Mouse (Mus musculus): Measurements from ENCODE around the gene Slc1a2. TPM values are rescaled to one million over a fixed set of nuclear protein-coding genes. Genes with fewer than 3 reads are reported as not detected.

The Slc1a2 gene
- polyA plus RNA-seq, 1 experiment = 3.1 TPM

DNA sequence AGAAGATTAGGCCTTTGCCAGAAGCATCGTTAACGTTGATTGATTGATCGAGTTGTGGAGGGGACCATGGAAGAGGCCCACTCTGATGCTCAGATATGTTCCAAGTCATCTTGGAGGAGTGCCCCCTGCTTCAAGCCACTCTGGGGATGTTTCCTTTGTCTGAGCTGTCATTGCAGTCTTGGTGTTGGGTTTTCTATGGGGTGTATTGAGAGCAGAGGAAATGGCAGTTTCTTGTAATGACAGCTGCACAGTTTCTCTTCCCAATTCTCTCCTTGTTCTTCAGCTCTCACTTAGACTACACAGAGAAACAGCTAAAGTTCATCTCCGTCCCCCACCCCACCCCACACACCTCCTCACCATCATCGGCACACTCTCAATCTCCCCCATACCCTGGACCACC lies 78.0 kb downstream of the Slc1a2 start:
- H3K4me3 ChIP-seq (ENCODE audit: extremely low read depth, insufficient read depth, insufficient read length) = no peak overlapping the region
- H3K36me3 ChIP-seq (ENCODE audit: control insufficient read depth, insufficient read depth, low read length) = no peaks in the 10 kb centered on the region
- H3K27ac ChIP-seq (ENCODE audit: insufficient read depth, low read length) = no peak overlapping the region
- DNase-seq (ENCODE audit: low read depth in 1 of 2, low spot score in 2 of 2) = no peak
- peaks cover 9% of the 10 kb centered on the region; the same call in 1 of the 2 replicates for H3K4me1 ChIP-seq (ENCODE audit: control insufficient read depth, insufficient read depth, insufficient read length)
- 56% methylated on average over 5 of the region's 5 CpGs for WGBS
- H3K27me3 ChIP-seq (ENCODE audit: control insufficient read depth, insufficient read depth, low read length) = no peaks in the 10 kb centered on the region
- TF ChIP-seq CTCF (IDR thresholded peaks at IDR 0.05; ENCODE audit: extremely low read depth, insufficient read depth, insufficient read length, insufficient replicate concordance) (no peak), POLR2A (IDR thresholded peaks at IDR 0.05; ENCODE audit: low read depth, low read length) (no peak)

DNA sequence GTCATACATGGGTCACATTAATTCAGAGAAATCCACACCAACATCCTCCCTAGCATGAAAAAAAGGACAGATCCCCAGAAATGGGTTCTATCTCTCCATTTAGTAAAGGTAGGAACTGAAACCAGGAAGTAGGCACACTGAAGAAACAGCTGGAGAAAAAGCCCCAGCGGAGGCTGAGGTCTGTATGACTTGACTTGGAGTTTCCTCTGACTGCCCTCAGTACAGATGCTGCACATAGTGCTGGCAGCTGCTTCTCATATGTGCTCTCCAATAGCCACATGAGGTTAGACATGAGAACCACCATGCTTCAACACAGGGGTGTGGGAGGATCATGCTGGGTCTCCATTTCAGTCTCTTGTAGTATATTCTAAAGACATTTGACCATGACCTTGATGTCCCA lies 80.4 kb downstream of the Slc1a2 start:
- H3K27me3 ChIP-seq (ENCODE audit: control insufficient read depth, insufficient read depth, low read length) = no peaks in the 10 kb centered on the region
- peak in 1 of 2 experiments; percentile 15 for DNase-seq (ENCODE audit: low read depth in 1 of 2, low spot score in 2 of 2)
- peaks cover 9% of the 10 kb centered on the region; the same call in 1 of the 2 replicates for H3K4me1 ChIP-seq (ENCODE audit: control insufficient read depth, insufficient read depth, insufficient read length)
- no peak overlapping the region for H3K27ac ChIP-seq (ENCODE audit: insufficient read depth, low read length)
- H3K4me3 ChIP-seq (ENCODE audit: extremely low read depth, insufficient read depth, insufficient read length) = no peak overlapping the region
- H3K36me3 ChIP-seq (ENCODE audit: control insufficient read depth, insufficient read depth, low read length) = no peaks in the 10 kb centered on the region
- TF ChIP-seq POLR2A (IDR thresholded peaks at IDR 0.05; ENCODE audit: low read depth, low read length) = no peak
- no peak for TF ChIP-seq CTCF (IDR thresholded peaks at IDR 0.05; ENCODE audit: extremely low read depth, insufficient read depth, insufficient read length, insufficient replicate concordance)
- 37% methylated on average over 1 of the region's 1 CpGs for WGBS

DNA sequence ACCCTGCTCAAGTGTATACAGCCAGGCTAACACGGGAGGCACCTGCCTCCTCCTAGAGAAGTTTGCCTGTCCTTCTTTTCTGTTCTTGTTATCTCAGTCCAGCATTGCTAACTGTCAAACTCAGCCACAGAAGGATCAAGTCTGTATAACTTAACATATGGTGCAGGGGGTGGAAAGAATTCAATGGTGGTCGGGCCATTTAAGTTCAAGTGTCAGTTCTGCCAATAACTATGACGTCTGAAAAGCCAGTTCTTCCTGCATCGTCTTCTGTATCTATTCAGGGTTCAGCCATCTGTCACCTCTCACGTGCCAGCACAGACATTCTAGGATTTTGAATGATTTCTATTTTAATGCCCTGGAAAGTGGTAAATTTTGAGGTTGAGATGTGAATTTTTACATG lies 84.2 kb downstream of the Slc1a2 start:
- DNase-seq (ENCODE audit: low read depth in 1 of 2, low spot score in 2 of 2) = no peak
- WGBS = 81% methylated on average over 5 of the region's 5 CpGs
- H3K27me3 ChIP-seq (ENCODE audit: control insufficient read depth, insufficient read depth, low read length) = no peaks in the 10 kb centered on the region
- H3K36me3 ChIP-seq (ENCODE audit: control insufficient read depth, insufficient read depth, low read length) = no peaks in the 10 kb centered on the region
- H3K27ac ChIP-seq (ENCODE audit: insufficient read depth, low read length) = no peak overlapping the region
- H3K4me3 ChIP-seq (ENCODE audit: extremely low read depth, insufficient read depth, insufficient read length) = no peak overlapping the region
- no peak for TF ChIP-seq CTCF (IDR thresholded peaks at IDR 0.05; ENCODE audit: extremely low read depth, insufficient read depth, insufficient read length, insufficient replicate concordance)
- no peak for TF ChIP-seq POLR2A (IDR thresholded peaks at IDR 0.05; ENCODE audit: low read depth, low read length)
- peaks cover 14% of the 10 kb centered on the region for H3K4me1 ChIP-seq (ENCODE audit: control insufficient read depth, insufficient read depth, insufficient read length)

DNA sequence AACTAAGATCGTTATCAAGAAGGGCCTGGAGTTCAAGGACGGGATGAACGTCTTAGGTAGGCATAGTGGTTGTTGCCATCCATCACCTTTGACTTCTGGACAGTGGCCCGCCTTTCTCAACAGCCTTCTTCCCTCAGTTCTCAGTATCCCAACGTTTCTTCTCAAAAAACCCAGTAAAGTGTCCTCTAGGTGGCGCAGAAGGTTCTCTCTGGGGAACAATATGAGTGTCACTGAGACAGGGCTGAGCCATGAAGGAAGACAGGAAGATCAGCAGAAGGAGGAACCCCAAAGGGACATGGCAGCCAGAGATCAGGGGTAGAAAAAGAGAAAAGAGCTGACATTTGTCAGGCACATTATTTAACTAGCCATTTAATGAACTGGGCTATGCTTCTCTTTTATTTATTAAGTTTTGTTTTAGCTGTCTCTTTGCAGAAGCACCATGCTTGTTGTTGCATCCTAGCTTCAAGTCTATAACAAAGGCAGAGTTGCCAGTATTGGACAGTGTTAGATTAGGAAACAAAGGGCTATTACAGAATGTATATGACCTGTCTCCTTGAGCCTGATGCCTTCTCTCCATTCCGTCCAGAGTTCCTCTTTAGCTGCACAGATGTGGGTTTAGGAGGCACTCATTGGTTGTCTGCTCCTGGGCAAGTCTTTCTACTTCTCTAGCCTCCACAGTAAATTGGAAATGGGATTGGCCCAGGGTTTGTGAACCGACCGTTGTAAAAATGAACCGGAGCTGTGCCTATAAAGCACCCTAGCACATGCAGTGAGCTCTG lies 85.6 kb downstream of the Slc1a2 start:
- no peaks in the 10 kb centered on the region for H3K36me3 ChIP-seq (ENCODE audit: control insufficient read depth, insufficient read depth, low read length)
- no peaks in the 10 kb centered on the region for H3K27me3 ChIP-seq (ENCODE audit: control insufficient read depth, insufficient read depth, low read length)
- 48% methylated on average over 10 of the region's 10 CpGs for WGBS
- TF ChIP-seq CTCF (IDR thresholded peaks at IDR 0.05; ENCODE audit: extremely low read depth, insufficient read depth, insufficient read length, insufficient replicate concordance) (peak; percentile 24; the same call in 1 of the 2 replicates), POLR2A (IDR thresholded peaks at IDR 0.05; ENCODE audit: low read depth, low read length) (no peak)
- H3K4me3 ChIP-seq (ENCODE audit: extremely low read depth, insufficient read depth, insufficient read length) = no peak overlapping the region
- DNase-seq (ENCODE audit: low read depth in 1 of 2, low spot score in 2 of 2) = peak; percentile 58 to 67
- H3K4me1 ChIP-seq (ENCODE audit: control insufficient read depth, insufficient read depth, insufficient read length) = peaks cover 14% of the 10 kb centered on the region
- H3K27ac ChIP-seq (ENCODE audit: insufficient read depth, low read length) = no peak overlapping the region

DNA sequence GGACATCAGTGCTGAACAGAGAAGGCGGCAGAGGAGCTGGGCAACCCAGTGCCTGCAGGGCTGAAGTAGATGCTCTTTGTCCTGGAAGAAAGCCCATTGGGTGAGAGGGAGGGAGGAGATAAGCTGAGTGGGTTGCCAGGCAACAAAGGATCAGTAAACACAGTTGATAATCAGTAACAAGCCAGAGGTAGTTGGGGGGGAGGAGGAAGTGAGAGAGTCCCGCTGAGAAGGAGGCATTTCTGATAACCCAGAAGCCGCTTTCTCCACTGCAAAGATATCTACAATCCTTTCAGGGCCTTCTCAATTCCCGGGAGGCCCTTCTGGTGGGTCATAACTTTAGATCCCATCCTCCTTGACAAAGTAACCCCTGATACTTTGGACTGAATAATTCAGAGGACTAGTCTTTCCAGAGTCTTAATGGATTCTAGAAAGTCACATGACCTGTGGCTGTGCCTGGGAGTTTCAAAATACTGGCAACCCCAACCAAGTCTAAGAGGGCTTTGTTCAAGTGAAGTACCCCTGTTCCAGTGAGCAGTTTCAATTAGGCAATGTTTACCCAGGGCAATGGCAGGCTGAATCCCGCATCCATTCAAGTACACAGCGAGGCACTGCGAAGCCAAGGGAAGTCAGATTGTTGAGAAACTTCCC lies 86.9 kb downstream of the Slc1a2 start:
- H3K27me3 ChIP-seq (ENCODE audit: control insufficient read depth, insufficient read depth, low read length) = no peaks in the 10 kb centered on the region
- H3K4me1 ChIP-seq (ENCODE audit: control insufficient read depth, insufficient read depth, insufficient read length) = peaks cover 17% of the 10 kb centered on the region
- H3K27ac ChIP-seq (ENCODE audit: insufficient read depth, low read length) = peak overlapping the region; percentile 32; the same call in 1 of the 2 replicates
- no peak overlapping the region for H3K4me3 ChIP-seq (ENCODE audit: extremely low read depth, insufficient read depth, insufficient read length)
- TF ChIP-seq CTCF (IDR thresholded peaks at IDR 0.05; ENCODE audit: extremely low read depth, insufficient read depth, insufficient read length, insufficient replicate concordance) (no peak), POLR2A (IDR thresholded peaks at IDR 0.05; ENCODE audit: low read depth, low read length) (no peak)
- 48% methylated on average over 7 of the region's 7 CpGs for WGBS
- H3K36me3 ChIP-seq (ENCODE audit: control insufficient read depth, insufficient read depth, low read length) = no peaks in the 10 kb centered on the region
- peak; percentile 37 to 78 for DNase-seq (ENCODE audit: low read depth in 1 of 2, low spot score in 2 of 2)

DNA sequence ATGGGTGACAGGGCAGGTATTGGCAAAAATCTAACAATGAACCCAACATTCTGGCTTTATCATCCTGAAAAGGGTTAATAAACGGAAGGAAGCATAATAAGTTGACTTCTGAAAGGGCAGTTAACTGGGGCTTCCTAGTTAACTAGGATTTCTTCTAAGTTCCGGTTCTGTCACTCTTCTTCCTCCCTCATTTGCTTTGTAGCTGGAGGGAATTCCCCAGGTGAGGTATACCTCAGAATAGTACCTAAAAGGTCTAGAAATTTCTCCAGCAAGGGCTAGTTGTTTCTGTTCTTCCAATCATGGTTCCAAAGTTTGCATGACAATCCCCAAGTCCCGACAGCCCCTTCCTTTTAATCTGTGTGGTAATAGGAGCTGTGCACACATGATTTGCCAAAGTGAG lies 89.3 kb downstream of the Slc1a2 start:
- WGBS = 40% methylated on average over 3 of the region's 3 CpGs
- Histone ChIP-seq H3K4me3 (ENCODE audit: extremely low read depth, insufficient read depth, insufficient read length) (no peak overlapping the region), H3K27ac (ENCODE audit: insufficient read depth, low read length) (0 out of 2 replicates have a peak overlapping the region, but pooled peaks have one; percentile 23), H3K4me1 (ENCODE audit: control insufficient read depth, insufficient read depth, insufficient read length) (peaks cover 23% of the 10 kb centered on the region), H3K27me3 (ENCODE audit: control insufficient read depth, insufficient read depth, low read length) (no peaks in the 10 kb centered on the region), H3K36me3 (ENCODE audit: control insufficient read depth, insufficient read depth, low read length) (no peaks in the 10 kb centered on the region)
- TF ChIP-seq POLR2A (IDR thresholded peaks at IDR 0.05; ENCODE audit: low read depth, low read length) (no peak), CTCF (IDR thresholded peaks at IDR 0.05; ENCODE audit: extremely low read depth, insufficient read depth, insufficient read length, insufficient replicate concordance) (no peak)
- peak in 1 of 2 experiments; percentile 17 for DNase-seq (ENCODE audit: low read depth in 1 of 2, low spot score in 2 of 2)
